ENCODE assay signal across 8 mouse cellular contexts in the genomic region with DNA sequence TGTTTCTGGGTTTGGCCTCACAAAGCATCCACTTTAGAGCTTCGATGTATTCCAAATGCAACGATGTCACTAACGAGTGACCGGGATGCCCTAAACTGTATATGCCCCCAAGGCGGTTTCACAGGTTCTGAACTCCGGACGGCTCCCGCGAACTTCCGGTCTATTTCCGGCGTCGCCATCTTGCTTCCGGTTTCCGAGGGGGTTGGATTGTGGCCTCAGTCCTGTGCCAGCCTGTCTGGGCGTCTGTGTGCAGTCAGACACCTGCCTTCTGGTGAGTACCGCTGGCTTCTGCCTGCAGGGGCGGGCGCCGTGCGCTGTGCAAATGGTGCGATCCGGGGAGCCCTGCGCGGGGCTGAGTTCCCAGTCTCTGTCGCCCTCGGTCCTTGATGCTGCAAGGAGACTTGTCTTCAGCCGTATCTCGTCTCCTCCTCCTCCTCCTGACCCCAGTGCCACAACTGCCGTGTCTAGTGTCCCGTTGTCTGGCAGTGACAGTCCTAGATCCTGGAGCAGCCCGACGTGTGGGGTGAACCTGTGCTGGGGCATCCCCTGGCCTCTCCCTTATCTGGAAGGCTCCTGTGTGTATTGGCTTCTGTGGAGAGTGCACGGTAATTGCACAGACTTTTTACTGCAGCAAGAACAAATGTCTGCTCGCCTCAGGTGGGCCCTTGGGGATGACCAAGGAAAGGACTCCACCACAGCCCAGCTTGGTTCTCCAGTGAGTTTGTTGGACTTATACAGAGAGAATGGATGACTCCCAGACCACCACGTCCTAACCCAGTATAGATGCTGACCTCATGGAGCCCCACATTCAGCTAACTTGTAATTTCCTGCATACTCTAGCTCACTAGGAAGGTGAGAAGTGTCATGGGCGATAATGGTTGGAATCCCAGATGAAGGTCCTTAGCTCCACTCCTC. TPM values are rescaled to one million over a fixed set of nuclear protein-coding genes. Genes with fewer than 3 reads are reported as not detected.
DNase-seq lines count a peak whose midpoint lies in the region; ATAC-seq and TF ChIP-seq lines count a peak whose summit lies in the region.

A gene (plus strand): TSS at position 178 of the 915 bp plus-strand sequence.

- TF ChIP-seq CTCF in kidney, postnatal 0 days (IDR thresholded peaks at IDR 0.05; ENCODE audit: low read depth) = peak; percentile 12; the same call in 1 of the 2 replicates

- H3K27me3 ChIP-seq in heart, embryonic 13.5 days (replicated peaks) = no peaks in the 10 kb centered on the region
- no peaks in the 10 kb centered on the region for H3K27me3 ChIP-seq in kidney, postnatal 0 days (ENCODE audit: insufficient read depth, low read length)
- H3K27me3 ChIP-seq in liver, embryonic 12.5 days (replicated peaks) = 0 out of 2 replicates have a peak, but pooled peaks cover 6% of the 10 kb centered on the region
- no peaks in the 10 kb centered on the region for H3K27me3 ChIP-seq in splenic B cell, adult 2 months (ENCODE audit: control insufficient read depth, insufficient read depth, low read length, poor library complexity, severe bottlenecking)

- peak; percentile 96 for ATAC-seq in CD4-positive, CD25-positive, alpha-beta regulatory T cell, adult 4 months
- ATAC-seq in erythroid progenitor cell, adult 5-6 weeks (replicated peaks; ENCODE audit: low FRiP score, poor library complexity, severe bottlenecking) = peak; percentile 94
- peak; percentile 54 for ATAC-seq in heart, embryonic 13.5 days (ENCODE audit: extremely low read depth, insufficient number of reproducible peaks, low FRiP score, low TSS enrichment)
- ATAC-seq in kidney, postnatal 0 days (replicated peaks; ENCODE audit: low FRiP score, low read depth) = peak; percentile 82
- ATAC-seq in liver, embryonic 12.5 days = peak; percentile 91

- peak; percentile 75 for DNase-seq in kidney, postnatal 0 days (ENCODE audit: low spot score)
- peak; percentile 86 for DNase-seq in naive thymus-derived CD4-positive, alpha-beta T cell, adult 2 months (ENCODE audit: low read depth)
- DNase-seq in splenic B cell, adult 2 months (ENCODE audit: low read depth, low spot score) = peak; percentile 81

- peak within 1 kb of the TSS; percentile 75 for H3K4me3 ChIP-seq in brown adipose tissue, adult 24 weeks (ENCODE audit: insufficient read depth, low read depth, low read length)
- H3K4me3 ChIP-seq in heart, embryonic 13.5 days = peak within 1 kb of the TSS; percentile 72
- H3K4me3 ChIP-seq in kidney, postnatal 0 days (replicated peaks; ENCODE audit: low read depth, low read length) = peak within 1 kb of the TSS; percentile 80
- peak within 1 kb of the TSS; percentile 82 for H3K4me3 ChIP-seq in liver, embryonic 12.5 days

- WGBS in heart, embryonic 13.5 days = 4% methylated on average over 37 of the region's 37 CpGs
- 3% methylated on average over 37 of the region's 37 CpGs for WGBS in kidney, postnatal 0 days
- WGBS in liver, embryonic 12.5 days (ENCODE audit: insufficient replicate concordance) = 3% methylated on average over 37 of the region's 37 CpGs

- no peaks in the 10 kb centered on the region for H3K4me1 ChIP-seq in brown adipose tissue, adult 24 weeks (ENCODE audit: control insufficient read depth, insufficient read depth, insufficient read length, low read length)
- H3K4me1 ChIP-seq in heart, embryonic 13.5 days = peaks cover 11% of the 10 kb centered on the region
- peaks cover 6% of the 10 kb centered on the region for H3K4me1 ChIP-seq in kidney, postnatal 0 days (replicated peaks; ENCODE audit: insufficient read depth, low read length)
- H3K4me1 ChIP-seq in liver, embryonic 12.5 days = peaks cover 17% of the 10 kb centered on the region

- H3K9me3 ChIP-seq in heart, embryonic 13.5 days = peaks cover 3% of the 10 kb centered on the region; the same call in 1 of the 2 replicates
- H3K9me3 ChIP-seq in kidney, postnatal 0 days (replicated peaks; ENCODE audit: low read length) = no peaks in the 10 kb centered on the region
- no peaks in the 10 kb centered on the region for H3K9me3 ChIP-seq in liver, embryonic 12.5 days (replicated peaks)

- peak within 1 kb of the TSS; percentile 50 for H3K27ac ChIP-seq in brown adipose tissue, adult 24 weeks (replicated peaks; ENCODE audit: low read depth, low read length)
- H3K27ac ChIP-seq in heart, embryonic 13.5 days (replicated peaks) = peak within 1 kb of the TSS; percentile 77
- peak within 1 kb of the TSS; percentile 82 for H3K27ac ChIP-seq in kidney, postnatal 0 days
- peak within 1 kb of the TSS; percentile 91 for H3K27ac ChIP-seq in liver, embryonic 12.5 days

- peaks cover 33% of the 10 kb centered on the region for H3K36me3 ChIP-seq in heart, embryonic 13.5 days
- H3K36me3 ChIP-seq in kidney, postnatal 0 days (ENCODE audit: insufficient read depth, low read length) = no peaks in the 10 kb centered on the region
- peaks cover 26% of the 10 kb centered on the region for H3K36me3 ChIP-seq in liver, embryonic 12.5 days
- no peaks in the 10 kb centered on the region for H3K36me3 ChIP-seq in splenic B cell, adult 2 months (ENCODE audit: control insufficient read depth, insufficient read depth, low read length, poor library complexity, severe bottlenecking)

- peak within 1 kb of the TSS; percentile 82 for H3K9ac ChIP-seq in heart, embryonic 13.5 days
- H3K9ac ChIP-seq in kidney, postnatal 0 days (ENCODE audit: low read depth, low read length) = peak within 1 kb of the TSS; percentile 74
- H3K9ac ChIP-seq in liver, embryonic 12.5 days = peak within 1 kb of the TSS; percentile 83

- H3K4me2 ChIP-seq in heart, embryonic 13.5 days = peak within 1 kb of the TSS; percentile 89
- peak within 1 kb of the TSS; percentile 84 for H3K4me2 ChIP-seq in kidney, postnatal 0 days (ENCODE audit: low read length)
- H3K4me2 ChIP-seq in liver, embryonic 12.5 days = peak within 1 kb of the TSS; percentile 87

RNA-seq across cellular contexts. Expression of the gene that starts here (rescaled TPM):
- polyA plus RNA-seq in CD4-positive, CD25-positive, alpha-beta regulatory T cell, adult 4 months (2017; shearing (Covaris generic)) = 10 to 100 TPM; 11.0 to 14.5 TPM
- 2.5 and 4.8 TPM in 2 replicates for polyA plus RNA-seq in brown adipose tissue, adult 24 weeks (2012; ENCODE audit: insufficient read depth, insufficient read length, missing spikeins)
- total RNA-seq in erythroid progenitor cell, adult 5-6 weeks (2015; ENCODE audit: low replicate concordance) = 4.3 and 11.3 TPM in 2 replicates
- total RNA-seq in erythroid progenitor cell, adult 5-6 weeks (2017; ENCODE audit: low replicate concordance) = 2.7 and 3.9 TPM in 2 replicates
- polyA plus RNA-seq in heart, embryonic 13.5 days (2015; fragmentation: Nextera tagmentation; extraction: Ambion mirVana) = 3.3 and 4.4 TPM in 2 replicates
- polyA plus RNA-seq in kidney, postnatal 0 days (2015; fragmentation: Nextera tagmentation; extraction: Ambion mirVana) = 7.2 TPM in 2 replicates
- 3.2 and 3.6 TPM in 2 replicates for polyA plus RNA-seq in liver, embryonic 12.5 days (2016; fragmentation: Nextera tagmentation; extraction: Ambion mirVana)

Comparison
In these comparisons a context has a peak if more than half of its experiments do, and no peak if none do; other contexts are left out.
1. Peak in every context shown above with its lines: DNase-seq, ATAC-seq, H3K4me3 ChIP-seq and H3K27ac ChIP-seq.